Mouse (Mus musculus) embryonic facial prominence, embryonic 10.5 days (tissue): Measurements from ENCODE around the gene Zfp60. TPM values are rescaled to one million over a fixed set of nuclear protein-coding genes. Genes with fewer than 3 reads are reported as not detected.

Experiments used
- DNase-seq: peaks from one replicate; pipeline ENCODE4 v3.0.0-alpha.2; 2017; ENCODE audit warnings: low spot score
- H3K27ac ChIP-seq: fragments of 300-500 bp; sonication (generic); replicated peaks from 2 replicates; pipeline ENCODE4 v1.5.1; 2016; ENCODE audit warnings: mild to moderate bottlenecking
- H3K27me3 ChIP-seq: fragments of 300-500 bp; sonication (generic); replicated peaks from 2 replicates; pipeline ENCODE4 v1.6.1; 2016; ENCODE audit warnings: low read depth, mild to moderate bottlenecking; ENCODE audit not compliant: poor library complexity, severe bottlenecking
- H3K36me3 ChIP-seq: fragments of 300-500 bp; sonication (generic); replicated peaks from 2 replicates; pipeline ENCODE4 v1.6.1; 2016; ENCODE audit warnings: mild to moderate bottlenecking, moderate library complexity
- H3K4me1 ChIP-seq: fragments of 300-500 bp; sonication (generic); 2 replicates; pipeline ENCODE4 v1.6.1; 2016
- H3K4me3 ChIP-seq: fragments of 300-500 bp; sonication (generic); 2 replicates; pipeline ENCODE4 v1.5.1; 2016; ENCODE audit warnings: mild to moderate bottlenecking, moderate library complexity
- H3K9me3 ChIP-seq: fragments of 300-500 bp; sonication (generic); 2 replicates; pipeline ENCODE4 v1.6.1; 2016; ENCODE audit warnings: mild to moderate bottlenecking
- WGBS: fragments of 180-500 bp; shearing (Covaris S2); methylation state at CpG from one replicate; pipeline ENCODE4 v1.1.7; 2016; 5-methylcytosine and 5-hydroxymethylcytosine counted together
- polyA plus RNA-seq: library from polyadenylated mRNA; unstranded; fragments of >200 nt; fragmentation: Nextera tagmentation; extraction: Ambion mirVana; gene quantifications from 2 replicates; pipeline ENCODE4 v1.2.1, GENCODE M21; 2016

The Zfp60 gene
- polyA plus RNA-seq, 1 experiment from 2014 or later, result 57.1 TPM

- H3K4me1 ChIP-seq, result peaks cover 23% of the 10 kb centered on the region
- peak; percentile 71 for DNase-seq
- 0 out of 2 replicates have a peak, but pooled peaks cover 6% of the 10 kb centered on the region for H3K9me3 ChIP-seq
- H3K4me3 ChIP-seq, result peak overlapping the region; percentile 36
- no peaks in the 10 kb centered on the region for H3K36me3 ChIP-seq
- 30% methylated on average over 8 of the region's 8 CpGs for WGBS
- H3K27me3 ChIP-seq, result no peaks in the 10 kb centered on the region
- H3K27ac ChIP-seq, result peak overlapping the region; percentile 66
These were observed 67.0 kb downstream of the Zfp60 start for GRCm38 (mm10) chr7:27797906-27798811.

GRCm38 (mm10) chr7:27801137-27801536 is 69.9 kb downstream of the Zfp60 start:
- no peak for DNase-seq
- Histone ChIP-seq H3K27me3 (no peaks in the 10 kb centered on the region), H3K9me3 (0 out of 2 replicates have a peak, but pooled peaks cover 6% of the 10 kb centered on the region), H3K36me3 (peaks cover 3% of the 10 kb centered on the region; the same call in 1 of the 2 replicates), H3K27ac (no peak overlapping the region), H3K4me1 (peaks cover 34% of the 10 kb centered on the region), H3K4me3 (no peak overlapping the region)
- WGBS, result 57% methylated on average over 2 of the region's 2 CpGs

- H3K27me3 ChIP-seq, result no peaks in the 10 kb centered on the region
- peaks cover 30% of the 10 kb centered on the region for H3K4me1 ChIP-seq
- 64% methylated on average over 5 of the region's 5 CpGs for WGBS
- peaks cover 16% of the 10 kb centered on the region for H3K36me3 ChIP-seq
- H3K4me3 ChIP-seq, result no peak overlapping the region
- H3K27ac ChIP-seq, result no peak overlapping the region
- DNase-seq, result peak; percentile 10
- H3K9me3 ChIP-seq, result no peaks in the 10 kb centered on the region
These were observed 71.8 kb downstream of the Zfp60 start for GRCm38 (mm10) chr7:27802986-27803385.

Other genes starting within 250 kb of the Zfp60 start
- gene Sertad1, start 244.5 kb upstream of the Zfp60 start, polyA plus RNA-seq, result 24.0 and 25.1 TPM in 2 replicates
- gene Prx, start 232.1 kb upstream of the Zfp60 start, polyA plus RNA-seq, result 3.8 and 4.2 TPM in 2 replicates
- gene Hipk4, start 208.1 kb upstream of the Zfp60 start, polyA plus RNA-seq, result 0.45 and 0.60 TPM in 2 replicates
- gene Pld3, start 178.2 kb upstream of the Zfp60 start, polyA plus RNA-seq, result 40.5 and 41.4 TPM in 2 replicates
- 40.8 and 41.1 TPM in 2 replicates for gene 2310022A10Rik, start 178.2 kb upstream of the Zfp60 start, polyA plus RNA-seq
- 95.3 and 101 TPM in 2 replicates for gene Akt2, start 139.8 kb upstream of the Zfp60 start, polyA plus RNA-seq
- 1.6 and 1.9 TPM in 2 replicates for gene Ttc9b, start 77.5 kb upstream of the Zfp60 start, polyA plus RNA-seq
- 9.0 and 9.2 TPM in 2 replicates for gene Map3k10, start 56.8 kb upstream of the Zfp60 start, polyA plus RNA-seq
- 4.9 and 5.0 TPM in 2 replicates for gene Zfp607b, start 42.0 kb upstream of the Zfp60 start, polyA plus RNA-seq
- 1.9 and 2.4 TPM in 2 replicates for gene Zfp626, start 75.8 kb downstream of the Zfp60 start, polyA plus RNA-seq
- 10.1 and 10.2 TPM in 2 replicates for gene Zfp59, start 107.2 kb downstream of the Zfp60 start, polyA plus RNA-seq
- gene Zfp607a, start 126.1 kb downstream of the Zfp60 start, polyA plus RNA-seq, result 3.6 and 3.9 TPM in 2 replicates
- gene Zfp974, start 198.1 kb downstream of the Zfp60 start, polyA plus RNA-seq, result 9.8 and 10.9 TPM in 2 replicates
- 21.5 and 22.2 TPM in 2 replicates for gene Zfp780b, start 247.8 kb downstream of the Zfp60 start, polyA plus RNA-seq